Mouse (Mus musculus) heart, adult 2 months (tissue): ENCODE measurements around the gene Tmed2.

Experiments
- CTCF ChIP-seq: fragments of 200-600 bp; IDR thresholded peaks from 2 replicates; pipeline ENCODE4 v1.8.1; 2022; ENCODE audit warnings: antibody characterized with exemption, mild to moderate bottlenecking, moderate library complexity
- POLR2A ChIP-seq: fragments of 200-500 bp; IDR thresholded peaks from 2 replicates; pipeline ENCODE4 v1.6.1; 2011; ENCODE audit warnings: mild to moderate bottlenecking, low read depth, low read length, control low read depth; ENCODE audit not compliant: insufficient read depth

DNA sequence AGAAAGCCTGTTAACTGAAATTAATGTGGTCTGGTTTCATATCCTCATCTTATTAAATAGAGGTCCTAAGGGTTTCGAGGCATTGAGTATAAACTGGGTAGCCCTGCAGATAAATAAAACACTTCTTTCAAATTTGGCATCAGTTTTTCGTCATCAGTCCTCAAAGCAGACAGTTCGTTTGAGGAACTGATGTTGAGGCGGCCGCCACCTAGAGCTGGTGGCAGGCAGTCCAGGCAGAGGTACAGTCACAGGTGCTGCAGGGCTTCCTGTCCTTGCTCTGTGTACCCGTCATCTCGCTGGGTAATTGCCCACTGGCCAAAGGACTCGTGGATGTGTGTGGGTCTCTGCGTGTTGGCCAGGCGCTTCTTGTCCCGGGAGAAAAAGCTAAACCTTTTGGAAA lies 47.0 kb upstream of the Tmed2 start:
- TF ChIP-seq POLR2A (no peak), CTCF (no peak)
